7 mouse cellular contexts compared by ENCODE assay signal in genomic region chr2:71980771-71981342, GRCm38 (mm10). TPM values are rescaled to one million over a fixed set of nuclear protein-coding genes. Genes with fewer than 3 reads are reported as not detected.
DNase-seq lines count a peak whose midpoint lies in the region; ATAC-seq lines count a peak whose summit lies in the region.

TSS of gene Rapgef4 (plus strand) at chr2:71981240.

- H3K27me3 ChIP-seq in megakaryocyte, embryonic 14.5 days (replicated peaks) = peaks cover 50% of the 10 kb centered on the region
- H3K27me3 ChIP-seq in forebrain, embryonic 11.5 days (ENCODE audit: control insufficient read depth, insufficient read depth, low read length) = peaks cover 6% of the 10 kb centered on the region; the same call in 1 of the 2 replicates
- H3K27me3 ChIP-seq in hindbrain, embryonic 14.5 days (ENCODE audit: control insufficient read depth, insufficient read depth, low read length) = no peaks in the 10 kb centered on the region
- H3K27me3 ChIP-seq in liver, embryonic 15.5 days = peaks cover 30% of the 10 kb centered on the region

- H3K36me3 ChIP-seq in megakaryocyte, embryonic 14.5 days (replicated peaks; ENCODE audit: low read length) = no peaks in the 10 kb centered on the region
- H3K36me3 ChIP-seq in forebrain, embryonic 11.5 days (ENCODE audit: control insufficient read depth, insufficient read depth, low read length) = no peaks in the 10 kb centered on the region
- no peaks in the 10 kb centered on the region for H3K36me3 ChIP-seq in hindbrain, embryonic 14.5 days (replicated peaks; ENCODE audit: control insufficient read depth, insufficient read depth)
- H3K36me3 ChIP-seq in liver, embryonic 15.5 days (replicated peaks) = no peaks in the 10 kb centered on the region

- DNase-seq in forebrain, embryonic 11.5 days (ENCODE audit: low spot score) = no peak
- DNase-seq in hindbrain, embryonic 14.5 days (ENCODE audit: low spot score) = peak; percentile 32
- no peak for DNase-seq in B cell, adult 2 months

- peak within 1 kb of the TSS; percentile 97 for H3K4me2 ChIP-seq in forebrain, embryonic 11.5 days (ENCODE audit: low read depth, low read length, severe bottlenecking)
- H3K4me2 ChIP-seq in hindbrain, embryonic 14.5 days (replicated peaks) = peak within 1 kb of the TSS; percentile 88
- peak within 1 kb of the TSS; percentile 70 for H3K4me2 ChIP-seq in liver, embryonic 15.5 days

- WGBS in forebrain, embryonic 11.5 days = under 1% methylated on average over 48 of the region's 52 CpGs
- under 1% methylated on average over 47 of the region's 52 CpGs for WGBS in hindbrain, embryonic 14.5 days
- WGBS in liver, embryonic 15.5 days (ENCODE audit: insufficient replicate concordance) = 2% methylated on average over 52 of the region's 52 CpGs

- peak within 1 kb of the TSS; percentile 65 for H3K9ac ChIP-seq in forebrain, embryonic 11.5 days (ENCODE audit: low read length)
- peak within 1 kb of the TSS; percentile 82 for H3K9ac ChIP-seq in hindbrain, embryonic 14.5 days
- H3K9ac ChIP-seq in liver, embryonic 15.5 days = peak within 1 kb of the TSS; percentile 25; the same call in 1 of the 2 replicates

- no peak for ATAC-seq in megakaryocyte, adult 5-6 weeks (ENCODE audit: poor library complexity, severe bottlenecking)
- peak; percentile 42; the same call in 1 of the 2 replicates for ATAC-seq in forebrain, embryonic 11.5 days (replicated peaks; ENCODE audit: low FRiP score)
- ATAC-seq in hindbrain, embryonic 14.5 days (ENCODE audit: low FRiP score) = peak; percentile 73
- no peak for ATAC-seq in liver, embryonic 15.5 days (ENCODE audit: insufficient read depth)

- H3K27ac ChIP-seq in brown adipose tissue, adult 24 weeks (replicated peaks; ENCODE audit: low read depth, low read length) = no peak within 1 kb of the TSS
- no peak within 1 kb of the TSS for H3K27ac ChIP-seq in forebrain, embryonic 11.5 days (ENCODE audit: low read depth, low read length)
- no peak within 1 kb of the TSS; the same call in 1 of the 2 replicates for H3K27ac ChIP-seq in hindbrain, embryonic 14.5 days
- no peak within 1 kb of the TSS for H3K27ac ChIP-seq in liver, embryonic 15.5 days (replicated peaks)

- peaks cover 7% of the 10 kb centered on the region for H3K4me1 ChIP-seq in megakaryocyte, embryonic 14.5 days
- no peaks in the 10 kb centered on the region for H3K4me1 ChIP-seq in brown adipose tissue, adult 24 weeks (ENCODE audit: control insufficient read depth, insufficient read depth, insufficient read length, low read length)
- peaks cover 4% of the 10 kb centered on the region; the same call in 1 of the 2 replicates for H3K4me1 ChIP-seq in forebrain, embryonic 11.5 days (replicated peaks; ENCODE audit: control insufficient read depth, insufficient read depth, low read length)
- no peaks in the 10 kb centered on the region for H3K4me1 ChIP-seq in hindbrain, embryonic 14.5 days (replicated peaks; ENCODE audit: control insufficient read depth, insufficient read depth, low read length)
- H3K4me1 ChIP-seq in liver, embryonic 15.5 days (replicated peaks) = peaks cover 6% of the 10 kb centered on the region; the same call in 1 of the 2 replicates

- H3K9me3 ChIP-seq in megakaryocyte, embryonic 14.5 days = peaks cover 10% of the 10 kb centered on the region; the same call in 1 of the 2 replicates
- no peaks in the 10 kb centered on the region for H3K9me3 ChIP-seq in forebrain, embryonic 11.5 days (ENCODE audit: control insufficient read depth, low read length)
- H3K9me3 ChIP-seq in hindbrain, embryonic 14.5 days (ENCODE audit: control insufficient read depth, low read length) = no peaks in the 10 kb centered on the region
- H3K9me3 ChIP-seq in liver, embryonic 15.5 days (replicated peaks) = no peaks in the 10 kb centered on the region

- H3K4me3 ChIP-seq in megakaryocyte, embryonic 14.5 days (replicated peaks) = peak within 1 kb of the TSS; percentile 88
- H3K4me3 ChIP-seq in brown adipose tissue, adult 24 weeks (ENCODE audit: insufficient read depth, low read depth, low read length) = 0 out of 2 replicates have a peak within 1 kb of the TSS, but pooled peaks have one; percentile 11
- H3K4me3 ChIP-seq in forebrain, embryonic 11.5 days (ENCODE audit: low read depth, low read length) = peak within 1 kb of the TSS; percentile 65
- H3K4me3 ChIP-seq in hindbrain, embryonic 14.5 days (replicated peaks; ENCODE audit: low read length) = peak within 1 kb of the TSS; percentile 53
- peak within 1 kb of the TSS; percentile 45 for H3K4me3 ChIP-seq in liver, embryonic 15.5 days (replicated peaks)

RNA-seq across cellular contexts. Expression of gene Rapgef4, which starts in this region (rescaled TPM):
- not detected in 2 replicates for polyA plus RNA-seq in megakaryocyte, embryonic 14.5 days (2012; ENCODE audit: insufficient read depth, low replicate concordance)
- total RNA-seq in megakaryocyte, adult 5-6 weeks (2015) = 0.98 and 1.3 TPM in 2 replicates
- 0.08 and 0.88 TPM in 2 replicates for total RNA-seq in megakaryocyte, adult 5-6 weeks (2017)
- 1.5 and 1.8 TPM in 2 replicates for polyA plus RNA-seq in brown adipose tissue, adult 24 weeks (2012; ENCODE audit: insufficient read depth, insufficient read length, missing spikeins)
- polyA plus RNA-seq in forebrain, embryonic 11.5 days (2014; fragmentation: Nextera tagmentation; extraction: Ambion mirVana) = 1.5 and 2.2 TPM in 2 replicates
- polyA plus RNA-seq in hindbrain, embryonic 14.5 days (2014; fragmentation: Nextera tagmentation; extraction: Ambion mirVana) = 28.4 and 28.9 TPM in 2 replicates
- polyA plus RNA-seq in liver, embryonic 15.5 days (2015; fragmentation: Nextera tagmentation; extraction: Ambion mirVana) = 6.5 and 9.4 TPM in 2 replicates

Comparison
In these comparisons a context has a peak if more than half of its experiments do, and no peak if none do; other contexts are left out.
1. H3K4me3 ChIP-seq: peak in every context shown above with its lines; median percentile 88 in megakaryocyte, embryonic 14.5 days; 65 in forebrain, embryonic 11.5 days; 53 in hindbrain, embryonic 14.5 days; 45 in liver, embryonic 15.5 days; 11 in brown adipose tissue, adult 24 weeks.
2. ATAC-seq: peak in forebrain, embryonic 11.5 days (single experiment) and hindbrain, embryonic 14.5 days (single experiment); none in megakaryocyte, adult 5-6 weeks (single experiment) and liver, embryonic 15.5 days (single experiment).
3. H3K9ac ChIP-seq: peak in every context shown above with its lines; median percentile 82 in hindbrain, embryonic 14.5 days; 65 in forebrain, embryonic 11.5 days; 25 in liver, embryonic 15.5 days.
4. Peak in every context shown above with its lines, with median percentiles within 50 percentile points of each other: H3K4me2 ChIP-seq.